Mouse (Mus musculus): ENCODE data around the gene Insm1. TPM values are rescaled to one million over a fixed set of nuclear protein-coding genes. Genes with fewer than 3 reads are reported as not detected.

The Insm1 gene
- total RNA-seq, 2 experiments from 2014 or later = not detected

DNA sequence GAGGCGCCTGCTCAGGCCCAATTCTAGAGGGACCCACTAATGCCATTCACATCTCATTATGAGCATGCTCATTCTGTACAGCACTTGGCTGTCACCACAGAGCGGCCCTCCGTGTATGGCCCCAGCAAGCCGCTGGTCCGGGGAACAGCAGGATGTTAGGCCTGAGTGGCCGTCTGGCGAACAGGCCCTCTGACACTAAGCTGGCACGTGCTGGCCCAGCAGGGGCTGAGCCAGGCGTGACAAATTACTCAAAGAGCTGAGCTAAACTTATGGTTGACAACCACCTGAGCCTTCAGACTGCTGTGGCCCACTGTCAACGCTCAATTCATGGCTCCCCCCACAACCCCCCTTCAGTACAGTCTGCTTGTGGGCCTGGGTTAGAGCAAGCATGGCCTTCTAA is 40.5 kb downstream of the Insm1 start:
- DNase-seq (ENCODE audit: low spot score) = no peak

DNA sequence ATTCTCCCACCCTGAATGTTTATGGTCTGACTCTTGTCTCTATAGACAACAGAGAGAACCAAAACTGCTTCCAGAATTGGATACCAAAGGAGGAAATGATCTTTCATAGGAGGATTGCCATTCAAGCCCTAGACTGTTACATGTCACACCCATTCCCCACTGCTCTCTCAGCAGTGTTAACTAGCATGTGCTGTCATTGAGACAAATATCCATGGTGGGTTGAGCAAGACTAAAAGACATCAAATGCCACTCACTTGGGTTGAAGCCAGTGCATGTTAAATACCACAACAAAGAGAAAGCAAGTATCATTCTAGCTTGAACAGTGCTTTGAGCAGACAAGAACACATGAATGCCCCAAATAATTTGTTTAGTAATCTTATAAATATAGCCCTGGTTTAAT is 41.2 kb downstream of the Insm1 start:
- no peak for DNase-seq (ENCODE audit: low spot score)

DNA sequence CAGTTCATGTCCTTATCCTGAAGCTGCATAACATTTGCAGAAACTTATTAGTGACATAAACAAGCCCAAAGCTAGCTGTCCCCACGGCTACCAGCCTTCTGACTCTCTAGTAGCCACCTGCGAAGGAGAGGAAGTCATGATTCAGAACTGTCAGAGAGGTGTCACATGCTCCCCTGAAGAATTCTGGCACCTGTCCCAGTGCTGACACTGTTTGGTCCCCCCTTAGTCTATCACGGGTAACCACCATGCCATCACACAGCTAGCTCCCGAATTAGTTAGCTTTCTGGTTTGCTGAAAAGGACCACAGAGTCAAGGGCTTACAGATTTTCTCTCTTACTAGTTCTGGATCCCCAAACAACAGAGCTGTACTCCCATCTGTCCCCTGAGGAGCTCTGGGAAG is 43.3 kb downstream of the Insm1 start:
- peak; percentile 10 for DNase-seq (ENCODE audit: low spot score)

- DNase-seq (ENCODE audit: low spot score) = no peak
Measured at GRCm38 (mm10) chr2:146266539-146266938, 44.8 kb downstream of the Insm1 start.
